Mouse (Mus musculus) bone marrow, adult 2 months (tissue): ENCODE measurements around the gene Usp12. TPM values are rescaled to one million over a fixed set of nuclear protein-coding genes. Genes with fewer than 3 reads are reported as not detected.
"Not testable (repeated sequence)": the region's sequence is repeated elsewhere in the genome, so short reads cannot be mapped to it uniquely, and the experiment has no call there.

ENCODE experiments used
- H3K27ac ChIP-seq: fragments of 200-500 bp; 2 replicates; pipeline ENCODE4 v1.5.1; 2012; ENCODE audit warnings: low read depth, mild to moderate bottlenecking, control low read depth, inconsistent platforms, low read length; ENCODE audit not compliant: control insufficient read depth, poor library complexity, insufficient read depth
- H3K4me1 ChIP-seq: fragments of 200-500 bp; 2 replicates; pipeline ENCODE4 v1.6.1; 2011; ENCODE audit warnings: low read length; ENCODE audit not compliant: control insufficient read depth, insufficient read depth
- H3K4me3 ChIP-seq: fragments of 200-500 bp; replicated peaks from 2 replicates; pipeline ENCODE3; 2011; ENCODE audit warnings: mild to moderate bottlenecking, low read depth, low read length, control low read depth; ENCODE audit not compliant: control insufficient read depth
- CTCF ChIP-seq: fragments of 200-500 bp; IDR thresholded peaks from 2 replicates; pipeline ENCODE4 v1.5.1; 2011; ENCODE audit warnings: low read length, control low read depth; ENCODE audit not compliant: control insufficient read depth, insufficient read depth
- POLR2A ChIP-seq: fragments of 200-500 bp; IDR thresholded peaks from 2 replicates; pipeline ENCODE4 v1.6.1; 2011; ENCODE audit warnings: low read depth, mild to moderate bottlenecking, control low read depth, low read length, borderline replicate concordance; ENCODE audit not compliant: control insufficient read depth
- WGBS: fragments of 180-500 bp; shearing (Covaris S2); methylation state at CpG from one replicate; pipeline ENCODE4 v1.1.7; 2018; 5-methylcytosine and 5-hydroxymethylcytosine counted together
- polyA plus RNA-seq: library from polyadenylated mRNA; stranded (reverse); fragments of >200 nt; gene quantifications from 2 replicates; pipeline ENCODE4 v1.2.4, GENCODE M21; 2011; ENCODE audit warnings: low replicate concordance; ENCODE audit not compliant: missing spikeins, insufficient read depth, insufficient read length

Usp12 gene
- polyA plus RNA-seq, 1 experiment, result 15.0 TPM

GRCm38 (mm10) chr5:146750273-146750672, 44.5 kb downstream of the Usp12 start:
- no peak for TF ChIP-seq CTCF
- TF ChIP-seq POLR2A, result no peak
- no peak overlapping the region for H3K27ac ChIP-seq
- 83% methylated on average over 7 of the region's 7 CpGs for WGBS

GRCm38 (mm10) chr5:146749857-146750256, 44.9 kb downstream of the Usp12 start:
- 80% methylated on average over 5 of the region's 5 CpGs for WGBS
- Histone ChIP-seq H3K4me1 (no peaks in the 10 kb centered on the region), H3K27ac (no peak overlapping the region), H3K4me3 (no peak overlapping the region)
- TF ChIP-seq CTCF (no peak), POLR2A (no peak)

More at GRCm38 (mm10) chr5:146750273-146750672, 44.5 kb downstream of the Usp12 start:
- Histone ChIP-seq H3K4me3 (no peak overlapping the region), H3K4me1 (no peaks in the 10 kb centered on the region)

- H3K4me3 ChIP-seq, result no peak overlapping the region
- no peak overlapping the region for H3K27ac ChIP-seq
- TF ChIP-seq CTCF, result no peak
- TF ChIP-seq POLR2A, result no peak
- 88% methylated on average over 9 of the region's 9 CpGs for WGBS
- H3K4me1 ChIP-seq, result no peaks in the 10 kb centered on the region
Observed at GRCm38 (mm10) chr5:146736970-146737495, 57.8 kb downstream of the Usp12 start.

- 90% methylated on average over 18 of the region's 18 CpGs for WGBS
- TF ChIP-seq POLR2A, result no peak
- no peak for TF ChIP-seq CTCF
- no peak overlapping the region for H3K4me3 ChIP-seq
- H3K27ac ChIP-seq, result no peak overlapping the region
- no peaks in the 10 kb centered on the region for H3K4me1 ChIP-seq
Observed at GRCm38 (mm10) chr5:146736348-146736747, 58.5 kb downstream of the Usp12 start.

GRCm38 (mm10) chr5:146735054-146735453, 59.8 kb downstream of the Usp12 start:
- H3K4me1 ChIP-seq, H3K27ac ChIP-seq, H3K4me3 ChIP-seq: not testable (repeated sequence)
- WGBS, result 88% methylated on average over 1 of the region's 9 CpGs

- no peaks in the 10 kb centered on the region for H3K4me1 ChIP-seq
- no peak for TF ChIP-seq CTCF
- no peak for TF ChIP-seq POLR2A
- H3K4me3 ChIP-seq, result no peak overlapping the region
- WGBS, result 79% methylated on average over 12 of the region's 12 CpGs
- H3K27ac ChIP-seq, result no peak overlapping the region
Observed at GRCm38 (mm10) chr5:146733888-146734640, 60.7 kb downstream of the Usp12 start.

GRCm38 (mm10) chr5:146733372-146733771, 61.4 kb downstream of the Usp12 start:
- H3K27ac ChIP-seq, result no peak overlapping the region
- H3K4me1 ChIP-seq, result no peaks in the 10 kb centered on the region
- TF ChIP-seq POLR2A (no peak), CTCF (no peak)
- 91% methylated on average over 7 of the region's 7 CpGs for WGBS
- no peak overlapping the region for H3K4me3 ChIP-seq

- TF ChIP-seq POLR2A, result no peak
- no peak for TF ChIP-seq CTCF
- 73% methylated on average over 4 of the region's 4 CpGs for WGBS
- no peaks in the 10 kb centered on the region for H3K4me1 ChIP-seq
- no peak overlapping the region for H3K27ac ChIP-seq
- no peak overlapping the region for H3K4me3 ChIP-seq
Observed at GRCm38 (mm10) chr5:146727006-146727405, 67.8 kb downstream of the Usp12 start.
